Comparison of ENCODE assay signal across 11 mouse cellular contexts in the genomic region with DNA sequence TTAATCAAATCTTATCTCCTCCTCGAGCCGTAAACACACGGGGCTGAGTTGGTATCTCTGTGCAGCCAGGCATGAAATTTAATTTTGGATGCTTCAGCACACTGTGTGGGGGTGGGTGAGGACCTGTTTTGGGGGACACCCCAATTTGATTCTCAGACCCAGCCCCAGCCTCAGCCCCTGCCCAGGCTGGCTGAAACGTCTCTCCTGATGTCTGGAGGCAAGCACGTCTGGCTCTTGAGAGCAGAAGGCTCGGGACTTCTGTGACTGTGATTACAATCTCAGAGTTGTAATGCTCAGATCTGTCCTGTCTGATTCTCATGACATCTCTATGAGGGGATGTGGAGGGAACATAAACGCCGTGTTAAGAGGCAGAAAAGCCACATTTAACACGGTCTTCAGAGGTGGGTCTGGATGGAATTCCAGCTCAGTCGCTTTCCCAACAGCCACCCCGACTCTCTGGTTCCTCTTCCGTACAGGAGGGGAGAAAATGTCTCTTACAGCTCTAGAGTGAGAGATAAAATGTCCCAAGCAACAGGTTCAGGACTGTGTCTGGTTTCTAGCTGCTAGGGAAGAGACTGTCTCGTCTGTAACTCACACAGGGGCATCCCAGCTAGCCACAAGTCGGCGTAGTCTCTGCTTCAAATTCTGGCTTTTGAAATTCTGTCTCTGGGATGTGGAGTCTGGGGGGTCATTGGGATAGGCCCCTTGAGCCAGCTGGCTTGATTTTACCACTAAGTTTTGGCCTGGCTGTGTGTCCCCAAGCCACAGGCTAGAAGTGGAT. TPM values are rescaled to one million over a fixed set of nuclear protein-coding genes. Genes with fewer than 3 reads are reported as not detected.
DNase-seq lines count a peak whose midpoint lies in the region; ATAC-seq and TF ChIP-seq lines count a peak whose summit lies in the region.
"Had no signal": no experiment of that assay in that cellular context is flagged by ENCODE, and none has a peak within 500 bp of the region (broad histone marks: within the 10 kb centered on the region; RNA-seq: fewer than 3 reads in every experiment).

No protein-coding gene starts in this region.

- 33% methylated on average over 15 of the region's 15 CpGs for WGBS in forebrain, embryonic 11.5 days
- 31% methylated on average over 15 of the region's 15 CpGs for WGBS in forebrain, embryonic 16.5 days
- WGBS in neural tube, embryonic 11.5 days, result 32% methylated on average over 15 of the region's 15 CpGs
- WGBS in limb, embryonic 15.5 days, result 21% methylated on average over 15 of the region's 15 CpGs
- WGBS in lung, postnatal 0 days, result 48% methylated on average over 15 of the region's 15 CpGs

- no peaks in the 10 kb centered on the region for H3K9me3 ChIP-seq in forebrain, embryonic 11.5 days (ENCODE audit: control insufficient read depth, low read length)
- no peaks in the 10 kb centered on the region for H3K9me3 ChIP-seq in forebrain, embryonic 16.5 days (ENCODE audit: control insufficient read depth, low read length)
- no peaks in the 10 kb centered on the region for H3K9me3 ChIP-seq in neural tube, embryonic 11.5 days (ENCODE audit: control insufficient read depth, low read length)
- no peaks in the 10 kb centered on the region for H3K9me3 ChIP-seq in limb, embryonic 15.5 days
- H3K9me3 ChIP-seq in lung, postnatal 0 days (ENCODE audit: low read length), result no peaks in the 10 kb centered on the region
- H3K9me3 ChIP-seq: heart, embryonic 15.5 days; liver, embryonic 12.5 days had no signal

- no peak for ATAC-seq in forebrain, embryonic 11.5 days (replicated peaks; ENCODE audit: low FRiP score)
- ATAC-seq in forebrain, embryonic 16.5 days, result no peak
- ATAC-seq in neural tube, embryonic 11.5 days (ENCODE audit: insufficient read depth, low FRiP score, low TSS enrichment), result 0 out of 2 replicates have a peak, but pooled peaks have one; percentile 37
- ATAC-seq in limb, embryonic 15.5 days (ENCODE audit: insufficient number of reproducible peaks, low FRiP score, low TSS enrichment, low read depth), result no peak
- no peak for ATAC-seq in lung, postnatal 0 days
- ATAC-seq: liver, embryonic 12.5 days had no signal

- TF ChIP-seq EP300 in lung, postnatal 0 days (IDR thresholded peaks at IDR 0.05), result no peak

- H3K36me3 ChIP-seq in forebrain, embryonic 11.5 days (ENCODE audit: control insufficient read depth, insufficient read depth, low read length), result no peaks in the 10 kb centered on the region
- H3K36me3 ChIP-seq in forebrain, embryonic 16.5 days (ENCODE audit: control insufficient read depth, insufficient read depth), result no peaks in the 10 kb centered on the region
- H3K36me3 ChIP-seq in neural tube, embryonic 11.5 days (ENCODE audit: control insufficient read depth, insufficient read depth, low read length), result no peaks in the 10 kb centered on the region
- H3K36me3 ChIP-seq in limb, embryonic 15.5 days, result no peaks in the 10 kb centered on the region
- H3K36me3 ChIP-seq in lung, postnatal 0 days (ENCODE audit: insufficient read depth, low read length), result no peaks in the 10 kb centered on the region
- H3K36me3 ChIP-seq: heart, embryonic 15.5 days; liver, embryonic 12.5 days had no signal

- H3K4me2 ChIP-seq in forebrain, embryonic 11.5 days (ENCODE audit: low read depth, low read length, severe bottlenecking), result 0 out of 2 replicates have a peak overlapping the region, but pooled peaks have one; percentile 1
- H3K4me2 ChIP-seq in forebrain, embryonic 16.5 days (ENCODE audit: low read length), result no peak overlapping the region
- H3K4me2 ChIP-seq in neural tube, embryonic 11.5 days (ENCODE audit: low read depth), result peak overlapping the region; percentile 17; the same call in 1 of the 2 replicates
- H3K4me2 ChIP-seq in limb, embryonic 15.5 days, result no peak overlapping the region
- no peak overlapping the region for H3K4me2 ChIP-seq in lung, postnatal 0 days (replicated peaks; ENCODE audit: low read depth, low read length)
- H3K4me2 ChIP-seq: heart, embryonic 15.5 days; liver, embryonic 12.5 days had no signal

- no peak overlapping the region for H3K9ac ChIP-seq in forebrain, embryonic 11.5 days (ENCODE audit: low read length)
- no peak overlapping the region for H3K9ac ChIP-seq in forebrain, embryonic 16.5 days (replicated peaks; ENCODE audit: low read depth, low read length)
- no peak overlapping the region for H3K9ac ChIP-seq in neural tube, embryonic 11.5 days (ENCODE audit: low read length)
- no peak overlapping the region for H3K9ac ChIP-seq in limb, embryonic 15.5 days
- H3K9ac ChIP-seq in lung, postnatal 0 days (replicated peaks; ENCODE audit: low read depth), result no peak overlapping the region
- H3K9ac ChIP-seq: liver, embryonic 12.5 days had no signal

- no peak overlapping the region for H3K27ac ChIP-seq in forebrain, embryonic 11.5 days (ENCODE audit: low read depth, low read length)
- H3K27ac ChIP-seq in forebrain, embryonic 16.5 days (ENCODE audit: low read length), result no peak overlapping the region
- H3K27ac ChIP-seq in neural tube, embryonic 11.5 days (ENCODE audit: low read depth, low read length), result peak overlapping the region; percentile 34; the same call in 1 of the 2 replicates
- peak overlapping the region; percentile 22; the same call in 1 of the 2 replicates for H3K27ac ChIP-seq in limb, embryonic 15.5 days
- no peak overlapping the region for H3K27ac ChIP-seq in lung, postnatal 0 days (ENCODE audit: low read length)
- H3K27ac ChIP-seq: heart, embryonic 15.5 days; liver, embryonic 12.5 days had no signal

- H3K4me3 ChIP-seq in forebrain, embryonic 11.5 days (ENCODE audit: low read depth, low read length), result no peak overlapping the region
- H3K4me3 ChIP-seq in forebrain, embryonic 16.5 days (replicated peaks; ENCODE audit: low read length), result no peak overlapping the region
- H3K4me3 ChIP-seq in neural tube, embryonic 11.5 days (ENCODE audit: low read depth, low read length), result no peak overlapping the region
- no peak overlapping the region for H3K4me3 ChIP-seq in limb, embryonic 15.5 days
- H3K4me3 ChIP-seq in lung, postnatal 0 days (ENCODE audit: low read depth, low read length), result no peak overlapping the region
- H3K4me3 ChIP-seq: heart, embryonic 15.5 days; liver, embryonic 12.5 days had no signal

- peaks cover 17% of the 10 kb centered on the region for H3K4me1 ChIP-seq in forebrain, embryonic 11.5 days (replicated peaks; ENCODE audit: control insufficient read depth, insufficient read depth, low read length)
- peaks cover 36% of the 10 kb centered on the region for H3K4me1 ChIP-seq in forebrain, embryonic 16.5 days (replicated peaks; ENCODE audit: control insufficient read depth, insufficient read depth, low read length)
- peaks cover 48% of the 10 kb centered on the region for H3K4me1 ChIP-seq in neural tube, embryonic 11.5 days (ENCODE audit: control insufficient read depth, insufficient read depth, low read length)
- H3K4me1 ChIP-seq in limb, embryonic 15.5 days, result peaks cover 34% of the 10 kb centered on the region
- no peaks in the 10 kb centered on the region for H3K4me1 ChIP-seq in lung, postnatal 0 days (ENCODE audit: insufficient read depth, low read depth, low read length)

- no peaks in the 10 kb centered on the region; the same call in 1 of the 2 replicates for H3K27me3 ChIP-seq in forebrain, embryonic 11.5 days (ENCODE audit: control insufficient read depth, insufficient read depth, low read length)
- H3K27me3 ChIP-seq in forebrain, embryonic 16.5 days (replicated peaks; ENCODE audit: control insufficient read depth, insufficient read depth, low read length), result 0 out of 2 replicates have a peak, but pooled peaks cover 2% of the 10 kb centered on the region
- no peaks in the 10 kb centered on the region for H3K27me3 ChIP-seq in neural tube, embryonic 11.5 days (ENCODE audit: control insufficient read depth, insufficient read depth, low read length)
- peaks cover 16% of the 10 kb centered on the region for H3K27me3 ChIP-seq in limb, embryonic 15.5 days
- H3K27me3 ChIP-seq in lung, postnatal 0 days (replicated peaks; ENCODE audit: insufficient read depth, low read length), result 0 out of 2 replicates have a peak, but pooled peaks cover 3% of the 10 kb centered on the region
- H3K27me3 ChIP-seq: liver, embryonic 12.5 days had no signal

- peak; percentile 59 for DNase-seq in forebrain, embryonic 11.5 days (ENCODE audit: low spot score)
- DNase-seq in neural tube, embryonic 11.5 days (ENCODE audit: low spot score), result peak; percentile 37
- no peak for DNase-seq in neural tube, embryonic 10.5 days (ENCODE audit: extremely low spot score, low spot score)
- no peak for DNase-seq in spleen, postnatal 4 days (ENCODE audit: low spot score in 2 of 2)
- DNase-seq in lung, adult 18-20 months, result no peak
- no peak for DNase-seq in lung, postnatal 0 days (ENCODE audit: low spot score)
- DNase-seq: cerebellum, postnatal 36 days had no signal

- TF ChIP-seq CTCF in lung, postnatal 0 days (IDR thresholded peaks at IDR 0.05), result no peak

RNA-seq across cellular contexts. Expression of a gene that starts 50.5 kb away (rescaled TPM):
- 1.5 and 1.7 TPM in 2 replicates for polyA plus RNA-seq in forebrain, embryonic 11.5 days (2014; fragmentation: Nextera tagmentation; extraction: Ambion mirVana)
- 2.1 and 2.2 TPM in 2 replicates for polyA plus RNA-seq in forebrain, embryonic 16.5 days (2015; fragmentation: Nextera tagmentation; extraction: Ambion mirVana)
- 2.8 and 4.2 TPM in 2 replicates for polyA plus RNA-seq in neural tube, embryonic 11.5 days (2014; fragmentation: Nextera tagmentation; extraction: Ambion mirVana)
- 5.7 and 6.5 TPM in 2 replicates for polyA plus RNA-seq in limb, embryonic 15.5 days (2015; fragmentation: Nextera tagmentation; extraction: Ambion mirVana)
- polyA plus RNA-seq in lung, postnatal 0 days (2015; fragmentation: Nextera tagmentation; extraction: Ambion mirVana), result 0.66 and 0.93 TPM in 2 replicates

Comparison
In these comparisons a context has a peak if more than half of its experiments do, and no peak if none do; other contexts are left out.
1. DNase-seq: peak in forebrain, embryonic 11.5 days (single experiment) and neural tube, embryonic 11.5 days (single experiment); none in neural tube, embryonic 10.5 days (single experiment), spleen, postnatal 4 days (0 of 2), lung, adult 18-20 months (0 of 2) and lung, postnatal 0 days (single experiment).
2. H3K4me2 ChIP-seq: peak in forebrain, embryonic 11.5 days (single experiment) and neural tube, embryonic 11.5 days (single experiment); none in forebrain, embryonic 16.5 days (single experiment), limb, embryonic 15.5 days (single experiment) and lung, postnatal 0 days (single experiment).
3. H3K27ac ChIP-seq: peak in neural tube, embryonic 11.5 days (single experiment) and limb, embryonic 15.5 days (single experiment); none in forebrain, embryonic 11.5 days (single experiment), forebrain, embryonic 16.5 days (single experiment) and lung, postnatal 0 days (single experiment).